Mouse (Mus musculus) hindbrain, postnatal 0 days (tissue): ENCODE measurements around the gene Tnfaip1. TPM values are rescaled to one million over a fixed set of nuclear protein-coding genes. Genes with fewer than 3 reads are reported as not detected.

Source experiments
- ATAC-seq: fragments of 200-750 bp; cut with Nextera tagmentation; 2 replicates; pipeline ENCODE4 v1.8.0; 2017; ENCODE audit warnings: mild to moderate bottlenecking, moderate TSS enrichment, moderate library complexity
- DNase-seq: peaks from one replicate; pipeline ENCODE4 v3.0.0-alpha.2; 2015; ENCODE audit warnings: low spot score
- H3K27ac ChIP-seq: fragments of 300-500 bp; sonication (generic); 2 replicates; pipeline ENCODE4 v1.5.1; 2014; ENCODE audit warnings: mild to moderate bottlenecking
- H3K27me3 ChIP-seq: fragments of 300-500 bp; sonication (generic); 2 replicates; pipeline ENCODE4 v1.6.1; 2014; ENCODE audit warnings: low read length, mixed read lengths; ENCODE audit not compliant: insufficient read depth
- H3K36me3 ChIP-seq: fragments of 300-500 bp; sonication (generic); 2 replicates; pipeline ENCODE4 v1.6.1; 2014; ENCODE audit warnings: low read length, mixed read lengths; ENCODE audit not compliant: insufficient read depth
- H3K4me1 ChIP-seq: fragments of 300-500 bp; sonication (generic); 2 replicates; pipeline ENCODE4 v1.6.1; 2014; ENCODE audit warnings: antibody characterized with exemption, low read length, mixed read lengths; ENCODE audit not compliant: insufficient read depth
- H3K4me2 ChIP-seq: fragments of 300-500 bp; sonication (generic); 2 replicates; pipeline ENCODE4 v1.6.1; 2014; ENCODE audit warnings: low read depth, mild to moderate bottlenecking, low read length, moderate library complexity, mixed read lengths
- H3K4me3 ChIP-seq: fragments of 300-500 bp; sonication (generic); 2 replicates; pipeline ENCODE4 v1.5.1; 2014; ENCODE audit warnings: low read length
- H3K9ac ChIP-seq: fragments of 300-500 bp; sonication (generic); replicated peaks from 2 replicates; pipeline ENCODE4 v1.6.1; 2014; ENCODE audit warnings: mild to moderate bottlenecking, low read length, moderate library complexity, mixed read lengths
- H3K9me3 ChIP-seq: fragments of 300-500 bp; sonication (generic); 2 replicates; pipeline ENCODE4 v1.6.1; 2016; ENCODE audit warnings: low read length, mixed read lengths
- CTCF ChIP-seq: IDR thresholded peaks from 2 replicates; pipeline ENCODE4 v1.5.1; 2016; ENCODE audit warnings: antibody characterized with exemption, control low read depth, low read depth
- WGBS: fragments of 180-500 bp; shearing (Covaris S2); extraction: QIAGEN DNeasy Blood & Tissue Kit; methylation state at CpG from one replicate; pipeline ENCODE4 v1.1.7; 2014; 5-methylcytosine and 5-hydroxymethylcytosine counted together
- polyA plus RNA-seq: library from polyadenylated mRNA; unstranded; fragments of >200 nt; fragmentation: Nextera tagmentation; extraction: Ambion mirVana; gene quantifications from 2 replicates; pipeline ENCODE4 v1.2.1, GENCODE M21; 2015
- total RNA-seq: library from RNA; depleted of rRNA; stranded (reverse); fragments of >200 nt; gene quantifications from 2 replicates; pipeline ENCODE4 v1.2.3, GENCODE M21; 2014

The Tnfaip1 gene
- total and polyA plus RNA-seq, 2 experiments from 2014 or later, result 46.2 to 56.2 TPM

GRCm38 (mm10) chr11:78551059-78551398, 14.9 kb upstream of the Tnfaip1 start:
- 34% methylated on average over 6 of the region's 6 CpGs for WGBS

GRCm38 (mm10) chr11:78550168-78551058, 14.3 kb upstream of the Tnfaip1 start, which contains the start of gene Tmem97:
TSS of gene Tmem97 (minus strand) at chr11:78550777.
- ATAC-seq (peak; percentile 100), DNase-seq (peak; percentile 98)
- WGBS, result under 1% methylated on average over 60 of the region's 60 CpGs
- Histone ChIP-seq H3K27ac (peak within 1 kb of the TSS; percentile 79), H3K4me1 (0 out of 2 replicates have a peak, but pooled peaks cover 7% of the 10 kb centered on the region), H3K9ac (peak within 1 kb of the TSS; percentile 61), H3K4me2 (peak within 1 kb of the TSS; percentile 91), H3K36me3 (no peaks in the 10 kb centered on the region), H3K27me3 (no peaks in the 10 kb centered on the region), H3K9me3 (no peaks in the 10 kb centered on the region), H3K4me3 (peak within 1 kb of the TSS; percentile 63)
- TF ChIP-seq CTCF, result peak; percentile 49

More at GRCm38 (mm10) chr11:78551059-78551398, 14.9 kb upstream of the Tnfaip1 start:
- Histone ChIP-seq H3K9ac (peak overlapping the region; percentile 61; the same call in 1 of the 2 replicates), H3K27ac (peak overlapping the region; percentile 79), H3K36me3 (no peaks in the 10 kb centered on the region), H3K27me3 (no peaks in the 10 kb centered on the region), H3K4me2 (peak overlapping the region; percentile 91), H3K9me3 (no peaks in the 10 kb centered on the region), H3K4me1 (0 out of 2 replicates have a peak, but pooled peaks cover 7% of the 10 kb centered on the region), H3K4me3 (peak overlapping the region; percentile 63)
- DNase-seq (no peak), ATAC-seq (peak; percentile 46)
- TF ChIP-seq CTCF, result no peak

GRCm38 (mm10) chr11:78549491-78549987, 13.4 kb upstream of the Tnfaip1 start:
- ATAC-seq, result no peak
- no peak for DNase-seq
- Histone ChIP-seq H3K4me2 (peak overlapping the region; percentile 91), H3K4me1 (0 out of 2 replicates have a peak, but pooled peaks cover 7% of the 10 kb centered on the region), H3K36me3 (no peaks in the 10 kb centered on the region), H3K4me3 (peak overlapping the region; percentile 63), H3K9me3 (no peaks in the 10 kb centered on the region), H3K27me3 (no peaks in the 10 kb centered on the region), H3K9ac (peak overlapping the region; percentile 61), H3K27ac (no peak overlapping the region)
- TF ChIP-seq CTCF, result no peak
- 15% methylated on average over 5 of the region's 5 CpGs for WGBS

GRCm38 (mm10) chr11:78547718-78548460, 11.8 kb upstream of the Tnfaip1 start:
- H3K36me3 ChIP-seq, result no peaks in the 10 kb centered on the region; the same call in 1 of the 2 replicates
- H3K4me2 ChIP-seq, result no peak overlapping the region
- no peak for ATAC-seq
- no peak overlapping the region for H3K9ac ChIP-seq
- TF ChIP-seq CTCF, result no peak
- H3K27ac ChIP-seq, result no peak overlapping the region
- H3K4me1 ChIP-seq, result 0 out of 2 replicates have a peak, but pooled peaks cover 7% of the 10 kb centered on the region
- no peaks in the 10 kb centered on the region for H3K9me3 ChIP-seq
- no peak for DNase-seq
- no peaks in the 10 kb centered on the region for H3K27me3 ChIP-seq
- WGBS, result 81% methylated on average over 2 of the region's 2 CpGs
- H3K4me3 ChIP-seq, result no peak overlapping the region

- 0 out of 2 replicates have a peak, but pooled peaks cover 7% of the 10 kb centered on the region for H3K4me1 ChIP-seq
- no peaks in the 10 kb centered on the region for H3K27me3 ChIP-seq
- no peak overlapping the region for H3K4me2 ChIP-seq
- no peak overlapping the region for H3K4me3 ChIP-seq
- no peak overlapping the region for H3K9ac ChIP-seq
- peaks cover 11% of the 10 kb centered on the region; the same call in 1 of the 2 replicates for H3K36me3 ChIP-seq
- no peak overlapping the region for H3K27ac ChIP-seq
- WGBS, result 76% methylated on average over 8 of the region's 8 CpGs
- ATAC-seq (no peak), DNase-seq (no peak)
- H3K9me3 ChIP-seq, result no peaks in the 10 kb centered on the region
- TF ChIP-seq CTCF, result no peak
Observed at GRCm38 (mm10) chr11:78545181-78545580, 9.0 kb upstream of the Tnfaip1 start.

- Histone ChIP-seq H3K27ac (no peak overlapping the region), H3K36me3 (peaks cover 16% of the 10 kb centered on the region; the same call in 1 of the 2 replicates), H3K4me3 (no peak overlapping the region), H3K27me3 (no peaks in the 10 kb centered on the region), H3K9ac (no peak overlapping the region), H3K9me3 (no peaks in the 10 kb centered on the region), H3K4me2 (no peak overlapping the region), H3K4me1 (0 out of 2 replicates have a peak, but pooled peaks cover 5% of the 10 kb centered on the region)
- no peak for ATAC-seq
- 95% methylated on average over 7 of the region's 7 CpGs for WGBS
- peak; percentile 50 for DNase-seq
- TF ChIP-seq CTCF, result peak; percentile 43
Observed at GRCm38 (mm10) chr11:78544449-78545111, 8.4 kb upstream of the Tnfaip1 start.
